Mouse (Mus musculus): ENCODE data around the gene Gosr1. TPM values are rescaled to one million over a fixed set of nuclear protein-coding genes. Genes with fewer than 3 reads are reported as not detected.
"Not testable (repeated sequence)": the region's sequence is repeated elsewhere in the genome, so short reads cannot be mapped to it uniquely, and the experiment has no call there.

Gosr1 gene
- polyA plus RNA-seq, 1 experiment from 2014 or later, result 28.3 TPM

GRCm38 (mm10) chr11:76685604-76686003 is 77.8 kb downstream of the Gosr1 start:
- 66% methylated on average over 2 of the region's 2 CpGs for WGBS

GRCm38 (mm10) chr11:76679508-76679907 is 83.9 kb downstream of the Gosr1 start, which contains the start of gene Trarg1:
Gene Trarg1 (plus strand): TSS chr11:76679808.
- not testable (repeated sequence) for H3K9me3 ChIP-seq (ENCODE audit: control insufficient read depth, low read length); H3K9ac ChIP-seq (ENCODE audit: low read depth, low read length); H3K4me3 ChIP-seq (ENCODE audit: low read depth, low read length); ATAC-seq (ENCODE audit: low FRiP score); H3K4me2 ChIP-seq (replicated peaks; ENCODE audit: low read depth, low read length); H3K27me3 ChIP-seq (ENCODE audit: control insufficient read depth, insufficient read depth, low read length); H3K4me1 ChIP-seq (replicated peaks; ENCODE audit: control insufficient read depth, insufficient read depth, low read length); H3K36me3 ChIP-seq (ENCODE audit: control insufficient read depth, insufficient read depth, low read length); H3K27ac ChIP-seq (ENCODE audit: low read depth, low read length); DNase-seq (ENCODE audit: low spot score)
- 40% methylated on average over 7 of the region's 8 CpGs for WGBS

More at GRCm38 (mm10) chr11:76685604-76686003, 77.8 kb downstream of the Gosr1 start:
- no peak overlapping the region for H3K4me2 ChIP-seq (replicated peaks; ENCODE audit: low read depth, low read length)
- H3K36me3 ChIP-seq (ENCODE audit: control insufficient read depth, insufficient read depth, low read length), result no peaks in the 10 kb centered on the region
- ATAC-seq (ENCODE audit: low FRiP score) (no peak), DNase-seq (ENCODE audit: low spot score) (no peak)
- H3K4me1 ChIP-seq (replicated peaks; ENCODE audit: control insufficient read depth, insufficient read depth, low read length), result no peaks in the 10 kb centered on the region
- no peaks in the 10 kb centered on the region for H3K27me3 ChIP-seq (ENCODE audit: control insufficient read depth, insufficient read depth, low read length)
- no peak overlapping the region for H3K27ac ChIP-seq (ENCODE audit: low read depth, low read length)
- no peaks in the 10 kb centered on the region for H3K9me3 ChIP-seq (ENCODE audit: control insufficient read depth, low read length)
- no peak overlapping the region for H3K9ac ChIP-seq (ENCODE audit: low read depth, low read length)
- H3K4me3 ChIP-seq (ENCODE audit: low read depth, low read length), result no peak overlapping the region

Other genes with a start within 250 kb of the Gosr1 start
- gene Abr, start 141.3 kb downstream of the Gosr1 start, polyA plus RNA-seq (2014; fragmentation: Nextera tagmentation; extraction: Ambion mirVana), result 35.8 and 41.7 TPM in 2 replicates
- 0.19 TPM in 1 of 2 replicates, not detected in the other for gene Bhlha9, start 91.1 kb downstream of the Gosr1 start, polyA plus RNA-seq (2014; fragmentation: Nextera tagmentation; extraction: Ambion mirVana)
- 0.14 TPM in 1 of 2 replicates, not detected in the other for gene Trarg1, start 83.8 kb downstream of the Gosr1 start, polyA plus RNA-seq (2014; fragmentation: Nextera tagmentation; extraction: Ambion mirVana)
- gene Cpd, start 83.4 kb upstream of the Gosr1 start, polyA plus RNA-seq (2014; fragmentation: Nextera tagmentation; extraction: Ambion mirVana), result 15.4 and 16.0 TPM in 2 replicates
- 0.17 TPM in 1 of 2 replicates, not detected in the other for gene Tmigd1, start 138.6 kb upstream of the Gosr1 start, polyA plus RNA-seq (2014; fragmentation: Nextera tagmentation; extraction: Ambion mirVana)
- gene Blmh, start 161.2 kb upstream of the Gosr1 start, polyA plus RNA-seq (2014; fragmentation: Nextera tagmentation; extraction: Ambion mirVana), result 164 and 193 TPM in 2 replicates
- gene Slc6a4, start 235.0 kb upstream of the Gosr1 start, polyA plus RNA-seq (2014; fragmentation: Nextera tagmentation; extraction: Ambion mirVana), result 0.77 and 2.0 TPM in 2 replicates